Mouse (Mus musculus) G1E (cell line): ENCODE measurements around the gene S1pr4.

ENCODE experiments used
- GATA1 ChIP-seq: IDR thresholded peaks from 2 replicates; pipeline ENCODE4 v1.6.1; 2012; ENCODE audit warnings: borderline replicate concordance, low read length, inconsistent platforms, mixed read lengths
- POLR2AphosphoS5 ChIP-seq: IDR thresholded peaks from 2 replicates; pipeline ENCODE4 v1.6.1; 2012; ENCODE audit warnings: low read depth, low read length, inconsistent platforms; ENCODE audit not compliant: insufficient replicate concordance

GRCm38 (mm10) chr10:81464405-81465264, 35.3 kb downstream of the S1pr4 start:
- TF ChIP-seq POLR2AphosphoS5: no peak
- TF ChIP-seq GATA1: no peak
